Mouse (Mus musculus): ENCODE results near the gene Rcbtb2.

GRCm38 (mm10) chr14:73217062-73217461, 94.2 kb downstream of the Rcbtb2 start:
- TF ChIP-seq CTCF (IDR thresholded peaks at IDR 0.05; ENCODE audit: borderline replicate concordance, extremely low read depth, insufficient read depth, insufficient read length) (no peak), POLR2A (IDR thresholded peaks at IDR 0.05; ENCODE audit: borderline replicate concordance, extremely low read depth, insufficient read depth, insufficient read length, poor library complexity, severe bottlenecking) (no peak)
